Comparison of ENCODE assay signal across 15 mouse cellular contexts in the genomic region with DNA sequence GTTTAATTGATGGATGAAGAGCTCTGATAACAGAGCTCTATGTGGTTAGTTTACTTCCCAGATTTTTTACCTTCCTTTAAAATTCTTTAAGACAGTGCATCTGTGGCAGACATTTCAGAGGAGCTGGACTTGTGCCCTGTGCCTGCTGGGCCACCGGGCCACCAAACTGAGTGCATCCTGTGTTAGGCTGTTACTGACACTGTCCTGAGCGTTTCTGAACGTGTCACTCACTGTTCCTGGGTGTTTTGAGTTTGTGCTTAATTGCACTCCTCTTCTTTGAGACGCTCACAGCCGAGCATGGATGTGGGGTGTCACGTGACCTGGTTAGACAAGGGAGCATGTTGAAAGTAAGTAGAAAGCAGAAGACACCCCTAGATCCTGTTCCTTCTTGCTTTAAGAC. TPM values are rescaled to one million over a fixed set of nuclear protein-coding genes. Genes with fewer than 3 reads are reported as not detected.
DNase-seq lines count a peak whose midpoint lies in the region; ATAC-seq and TF ChIP-seq lines count a peak whose summit lies in the region.
"Had no signal": no experiment of that assay in that cellular context is flagged by ENCODE, and none has a peak within 500 bp of the region (broad histone marks: within the 10 kb centered on the region; RNA-seq: fewer than 3 reads in every experiment).

No protein-coding gene starts in this region.

- H3K27ac ChIP-seq in heart, embryonic 10.5 days: no peak overlapping the region
- 0 out of 2 replicates have a peak overlapping the region, but pooled peaks have one; percentile 9 for H3K27ac ChIP-seq in midbrain, embryonic 16.5 days (ENCODE audit: low read length)
- no peak overlapping the region for H3K27ac ChIP-seq in midbrain, embryonic 15.5 days
- peak overlapping the region; percentile 100 for H3K27ac ChIP-seq in cerebellum, adult 2 months (ENCODE audit: insufficient read depth, low read length)
- peak overlapping the region; percentile 80 for H3K27ac ChIP-seq in forebrain, postnatal 0 days (ENCODE audit: low read depth, low read length)
- H3K27ac ChIP-seq: embryonic facial prominence, embryonic 13.5 days had no signal

- ATAC-seq in midbrain, embryonic 16.5 days: no peak
- ATAC-seq in midbrain, embryonic 15.5 days (replicated peaks): no peak
- ATAC-seq in forebrain, postnatal 0 days: no peak
- no peak for ATAC-seq in megakaryocyte progenitor cell, adult 5-6 weeks (replicated peaks; ENCODE audit: poor library complexity)

- H3K36me3 ChIP-seq in heart, embryonic 10.5 days: no peaks in the 10 kb centered on the region
- no peaks in the 10 kb centered on the region for H3K36me3 ChIP-seq in midbrain, embryonic 16.5 days (ENCODE audit: control insufficient read depth, insufficient read depth, low read length)
- H3K36me3 ChIP-seq in midbrain, embryonic 15.5 days (replicated peaks): no peaks in the 10 kb centered on the region
- no peaks in the 10 kb centered on the region for H3K36me3 ChIP-seq in forebrain, postnatal 0 days (ENCODE audit: insufficient read depth)
- H3K36me3 ChIP-seq: embryonic facial prominence, embryonic 13.5 days had no signal

- H3K4me3 ChIP-seq in heart, embryonic 10.5 days: no peak overlapping the region
- H3K4me3 ChIP-seq in midbrain, embryonic 16.5 days (ENCODE audit: low read depth, low read length): no peak overlapping the region
- no peak overlapping the region for H3K4me3 ChIP-seq in midbrain, embryonic 15.5 days
- no peak overlapping the region for H3K4me3 ChIP-seq in cerebellum, adult 2 months (replicated peaks; ENCODE audit: insufficient read depth, low read depth, low read length)
- H3K4me3 ChIP-seq in forebrain, postnatal 0 days (ENCODE audit: low read depth, low read length): no peak overlapping the region
- H3K4me3 ChIP-seq: embryonic facial prominence, embryonic 13.5 days had no signal

- H3K9me3 ChIP-seq in heart, embryonic 10.5 days: no peaks in the 10 kb centered on the region
- H3K9me3 ChIP-seq in midbrain, embryonic 16.5 days (replicated peaks; ENCODE audit: control insufficient read depth, low read length, poor library complexity, severe bottlenecking): no peaks in the 10 kb centered on the region
- H3K9me3 ChIP-seq in midbrain, embryonic 15.5 days: no peaks in the 10 kb centered on the region
- no peaks in the 10 kb centered on the region for H3K9me3 ChIP-seq in forebrain, postnatal 0 days (ENCODE audit: low read length)
- H3K9me3 ChIP-seq: embryonic facial prominence, embryonic 13.5 days had no signal

- TF ChIP-seq POLR2A in cerebellum, adult 2 months (IDR thresholded peaks at IDR 0.05; ENCODE audit: borderline replicate concordance, insufficient read depth, low read length): no peak

- 68% methylated on average over 6 of the region's 6 CpGs for WGBS in heart, embryonic 10.5 days
- 72% methylated on average over 6 of the region's 6 CpGs for WGBS in midbrain, embryonic 16.5 days
- 64% methylated on average over 6 of the region's 6 CpGs for WGBS in midbrain, embryonic 15.5 days
- 3% methylated on average over 6 of the region's 6 CpGs for WGBS in cerebellum, adult 2 months
- 40% methylated on average over 6 of the region's 6 CpGs for WGBS in forebrain, postnatal 0 days

- peak; percentile 34 for DNase-seq in heart, adult 11 months
- no peak for DNase-seq in heart, embryonic 10.5 days (ENCODE audit: low spot score)
- DNase-seq in cerebellum, adult 2 months: peak; percentile 79 to 85
- DNase-seq in forebrain, postnatal 0 days: no peak
- DNase-seq in kidney, adult 8-10 months: no peak
- DNase-seq: gastrocnemius, postnatal 10 days; heart, postnatal 10 days; liver; lung, adult 18-20 months; right cerebral cortex, postnatal 4 days; thymus, adult 18-20 months had no signal

- H3K27me3 ChIP-seq in heart, embryonic 10.5 days (ENCODE audit: insufficient read depth, poor library complexity, severe bottlenecking): no peaks in the 10 kb centered on the region
- H3K27me3 ChIP-seq in midbrain, embryonic 16.5 days (ENCODE audit: control insufficient read depth, insufficient read depth, low read depth, low read length): no peaks in the 10 kb centered on the region
- no peaks in the 10 kb centered on the region for H3K27me3 ChIP-seq in midbrain, embryonic 15.5 days (replicated peaks)
- H3K27me3 ChIP-seq in cerebellum, adult 2 months (ENCODE audit: control insufficient read depth, insufficient read depth, low read length): no peaks in the 10 kb centered on the region
- H3K27me3 ChIP-seq in forebrain, postnatal 0 days (ENCODE audit: insufficient read depth, low read length): no peaks in the 10 kb centered on the region
- H3K27me3 ChIP-seq: embryonic facial prominence, embryonic 13.5 days had no signal

- no peak overlapping the region for H3K9ac ChIP-seq in midbrain, embryonic 16.5 days (ENCODE audit: low read depth, low read length)
- H3K9ac ChIP-seq in midbrain, embryonic 15.5 days: no peak overlapping the region
- no peak overlapping the region for H3K9ac ChIP-seq in forebrain, postnatal 0 days
- H3K9ac ChIP-seq: embryonic facial prominence, embryonic 13.5 days had no signal

- no peak for TF ChIP-seq CTCF in cerebellum, adult 2 months (IDR thresholded peaks at IDR 0.05; ENCODE audit: borderline replicate concordance, insufficient read depth, low read depth, low read length)
- no peak for TF ChIP-seq CTCF in forebrain, postnatal 0 days (IDR thresholded peaks at IDR 0.05; ENCODE audit: low read depth)

- no peaks in the 10 kb centered on the region for H3K4me1 ChIP-seq in heart, embryonic 10.5 days
- peaks cover 4% of the 10 kb centered on the region; the same call in 1 of the 2 replicates for H3K4me1 ChIP-seq in midbrain, embryonic 16.5 days (ENCODE audit: control insufficient read depth, insufficient read depth, low read length)
- no peaks in the 10 kb centered on the region for H3K4me1 ChIP-seq in midbrain, embryonic 15.5 days
- H3K4me1 ChIP-seq in cerebellum, adult 2 months (ENCODE audit: control insufficient read depth, insufficient read depth, low read length): peaks cover 66% of the 10 kb centered on the region
- H3K4me1 ChIP-seq in forebrain, postnatal 0 days (ENCODE audit: insufficient read depth): peaks cover 28% of the 10 kb centered on the region
- H3K4me1 ChIP-seq: embryonic facial prominence, embryonic 13.5 days had no signal

- no peak overlapping the region for H3K4me2 ChIP-seq in midbrain, embryonic 16.5 days (ENCODE audit: low read length)
- no peak overlapping the region for H3K4me2 ChIP-seq in midbrain, embryonic 15.5 days
- H3K4me2 ChIP-seq in forebrain, postnatal 0 days (ENCODE audit: low read depth): no peak overlapping the region
- H3K4me2 ChIP-seq: embryonic facial prominence, embryonic 13.5 days had no signal

RNA-seq across cellular contexts. Expression of a gene that starts 57.2 kb away (rescaled TPM):
- 0.52 and 0.58 TPM in 2 replicates for polyA plus RNA-seq in heart, embryonic 10.5 days (2016; fragmentation: Nextera tagmentation; extraction: Ambion mirVana)
- polyA plus RNA-seq in midbrain, embryonic 16.5 days (2015; fragmentation: Nextera tagmentation; extraction: Ambion mirVana): 96.0 and 112 TPM in 2 replicates
- polyA plus RNA-seq in midbrain, embryonic 15.5 days (2015; fragmentation: Nextera tagmentation; extraction: Ambion mirVana): 85.8 and 86.1 TPM in 2 replicates
- polyA plus RNA-seq in cerebellum, adult 2 months (2012; rRNA removed): 369 and 387 TPM in 2 replicates
- 29.3 and 31.9 TPM in 2 replicates for total RNA-seq in forebrain, postnatal 0 days (2014; rRNA removed)
- polyA plus RNA-seq in forebrain, postnatal 0 days (2015; fragmentation: Nextera tagmentation; extraction: Ambion mirVana): 122 and 123 TPM in 2 replicates
- total RNA-seq in megakaryocyte progenitor cell, adult 5-6 weeks (2015): not detected in 2 replicates
- total RNA-seq in megakaryocyte progenitor cell, adult 5-6 weeks (2017): not detected in 2 replicates

Comparison
In these comparisons a context has a peak if more than half of its experiments do, and no peak if none do; other contexts are left out.
1. DNase-seq: peak in heart, adult 11 months (single experiment) and cerebellum, adult 2 months (2 of 2); none in heart, embryonic 10.5 days (single experiment), forebrain, postnatal 0 days (single experiment) and kidney, adult 8-10 months (0 of 2).
2. H3K27ac ChIP-seq: peak in midbrain, embryonic 16.5 days (single experiment), cerebellum, adult 2 months (single experiment) and forebrain, postnatal 0 days (single experiment); none in heart, embryonic 10.5 days (single experiment) and midbrain, embryonic 15.5 days (single experiment).
3. RNA of a gene that starts 57.2 kb away (polyA plus RNA-seq): 369 to 387 TPM in cerebellum, adult 2 months, 122 to 123 TPM in forebrain, postnatal 0 days, 96.0 to 112 TPM in midbrain, embryonic 16.5 days and 85.8 to 86.1 TPM in midbrain, embryonic 15.5 days; 0.52 to 0.58 TPM in heart, embryonic 10.5 days; every median in the first group is over 10 times any median in the second.